Mouse (Mus musculus) adipocyte (in vitro differentiated cells): ENCODE results near the gene Dlg2.
"Not testable (repeated sequence)": the region's sequence is repeated elsewhere in the genome, so short reads cannot be mapped to it uniquely, and the experiment has no call there.

Experiments
- DNase-seq: peaks from one replicate; pipeline ENCODE4 v3.0.0-alpha.2; 2016; ENCODE audit warnings: low spot score

Gene Dlg2

GRCm38 (mm10) chr7:90841276-90841675 lies 364.8 kb downstream of the Dlg2 start:
- DNase-seq: no peak

- DNase-seq: no peak
Observed at GRCm38 (mm10) chr7:90843345-90844293, 367.1 kb downstream of the Dlg2 start.

- DNase-seq: not testable (repeated sequence)
Observed at GRCm38 (mm10) chr7:90876796-90877195, 400.3 kb downstream of the Dlg2 start.

- no peak for DNase-seq
Observed at GRCm38 (mm10) chr7:90882740-90883139, 406.3 kb downstream of the Dlg2 start.

GRCm38 (mm10) chr7:90886396-90887006 lies 410.0 kb downstream of the Dlg2 start:
- DNase-seq: no peak

GRCm38 (mm10) chr7:90887007-90887720 lies 410.7 kb downstream of the Dlg2 start:
- DNase-seq: no peak

- no peak for DNase-seq
Observed at GRCm38 (mm10) chr7:90927441-90927840, 451.0 kb downstream of the Dlg2 start.

- DNase-seq: no peak
Observed at GRCm38 (mm10) chr7:90940726-90941125, 464.3 kb downstream of the Dlg2 start.

- no peak for DNase-seq
Observed at GRCm38 (mm10) chr7:90947073-90947472, 470.6 kb downstream of the Dlg2 start.

GRCm38 (mm10) chr7:90949212-90949611 lies 472.7 kb downstream of the Dlg2 start:
- DNase-seq: no peak

GRCm38 (mm10) chr7:90977241-90977640 lies 500.8 kb downstream of the Dlg2 start:
- DNase-seq: no peak

GRCm38 (mm10) chr7:90982069-90982468 lies 505.6 kb downstream of the Dlg2 start:
- DNase-seq: no peak

- no peak for DNase-seq
Observed at GRCm38 (mm10) chr7:91010655-91011054, 534.2 kb downstream of the Dlg2 start.

- DNase-seq: no peak
Observed at GRCm38 (mm10) chr7:91044998-91045741, 568.7 kb downstream of the Dlg2 start.

GRCm38 (mm10) chr7:91045742-91046098 lies 569.2 kb downstream of the Dlg2 start:
- no peak for DNase-seq

GRCm38 (mm10) chr7:91063297-91064040 lies 587.0 kb downstream of the Dlg2 start:
- DNase-seq: no peak

GRCm38 (mm10) chr7:91071751-91072707 lies 595.6 kb downstream of the Dlg2 start:
- DNase-seq: no peak

GRCm38 (mm10) chr7:91086071-91086470 lies 609.6 kb downstream of the Dlg2 start:
- no peak for DNase-seq

GRCm38 (mm10) chr7:91089211-91089930 lies 612.9 kb downstream of the Dlg2 start:
- DNase-seq: no peak
